Mouse (Mus musculus) embryo, embryonic 10.5 days (tissue): Measurements from ENCODE around the gene Olfr914.

Experiments used
- DNase-seq: peaks from one replicate; pipeline ENCODE4 v3.0.0-alpha.2; 2015; ENCODE audit warnings: low spot score

The Olfr914 gene

GRCm38 (mm10) chr9:38604802-38605201 lies at the start of gene Olfr914:
TSS of gene Olfr914 (plus strand) at chr9:38605102.
- DNase-seq, result no peak

- DNase-seq, result no peak
Observed at GRCm38 (mm10) chr9:38579878-38580277, 25.0 kb upstream of the Olfr914 start, which contains the start of gene Olfr912. TSS of gene Olfr912 (plus strand) at chr9:38580178.

- no peak for DNase-seq
Observed at GRCm38 (mm10) chr9:38591056-38591455, 13.8 kb upstream of the Olfr914 start.

GRCm38 (mm10) chr9:38592459-38592858 lies 12.4 kb upstream of the Olfr914 start, which contains the start of gene Olfr913:
TSS of gene Olfr913 (plus strand) at chr9:38592759.
- DNase-seq, result no peak

GRCm38 (mm10) chr9:38632406-38632805 lies 27.5 kb downstream of the Olfr914 start:
- DNase-seq, result no peak

GRCm38 (mm10) chr9:38659775-38660174 lies 54.9 kb downstream of the Olfr914 start, which contains the start of gene Olfr916:
TSS of gene Olfr916 (minus strand) at chr9:38659875.
- DNase-seq, result no peak
